Mouse (Mus musculus) right cerebral cortex, postnatal 36 days (tissue): ENCODE data around the gene Ttc36.
A peak's percentile ranks its signal among the peaks of the same experiment; 100 is the strongest.
"Not testable (repeated sequence)": the region's sequence is repeated elsewhere in the genome, so short reads cannot be mapped to it uniquely, and the experiment has no call there.

Experiments
- DNase-seq, 2 experiments: peaks; one replicate each; pipeline ENCODE4 v3.0.0; 2022; ENCODE audit warnings: low spot score in 2 of 2, mixed read lengths in 1 of 2

Ttc36 gene

GRCm38 (mm10) chr9:44772750-44773651 is 29.9 kb downstream of the Ttc36 start:
- DNase-seq: peak; percentile 87 to 90

GRCm38 (mm10) chr9:44772392-44772749 is 30.5 kb downstream of the Ttc36 start:
- no peak for DNase-seq

DNA sequence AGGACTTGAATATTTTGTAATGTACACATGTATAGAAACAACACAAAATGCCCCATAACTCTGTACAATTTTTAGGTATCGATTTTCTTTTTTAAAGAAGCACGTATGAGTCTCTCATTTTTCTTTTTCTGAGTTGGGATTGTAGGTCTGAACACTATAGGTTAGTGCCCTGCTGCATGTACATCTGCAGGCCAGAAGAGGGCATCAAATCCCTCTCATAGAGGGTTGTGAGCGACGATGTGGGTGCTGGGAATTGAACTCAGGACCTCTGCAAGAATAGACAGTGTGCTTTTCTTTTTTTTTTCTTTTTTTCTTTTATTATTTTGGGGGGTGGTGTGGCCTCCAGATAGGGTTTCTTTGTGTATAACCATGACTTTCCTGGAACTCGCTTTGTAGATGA is 31.5 kb downstream of the Ttc36 start:
- DNase-seq: no peak

GRCm38 (mm10) chr9:44768029-44768394 is 34.9 kb downstream of the Ttc36 start:
- DNase-seq: not testable (repeated sequence)

DNA sequence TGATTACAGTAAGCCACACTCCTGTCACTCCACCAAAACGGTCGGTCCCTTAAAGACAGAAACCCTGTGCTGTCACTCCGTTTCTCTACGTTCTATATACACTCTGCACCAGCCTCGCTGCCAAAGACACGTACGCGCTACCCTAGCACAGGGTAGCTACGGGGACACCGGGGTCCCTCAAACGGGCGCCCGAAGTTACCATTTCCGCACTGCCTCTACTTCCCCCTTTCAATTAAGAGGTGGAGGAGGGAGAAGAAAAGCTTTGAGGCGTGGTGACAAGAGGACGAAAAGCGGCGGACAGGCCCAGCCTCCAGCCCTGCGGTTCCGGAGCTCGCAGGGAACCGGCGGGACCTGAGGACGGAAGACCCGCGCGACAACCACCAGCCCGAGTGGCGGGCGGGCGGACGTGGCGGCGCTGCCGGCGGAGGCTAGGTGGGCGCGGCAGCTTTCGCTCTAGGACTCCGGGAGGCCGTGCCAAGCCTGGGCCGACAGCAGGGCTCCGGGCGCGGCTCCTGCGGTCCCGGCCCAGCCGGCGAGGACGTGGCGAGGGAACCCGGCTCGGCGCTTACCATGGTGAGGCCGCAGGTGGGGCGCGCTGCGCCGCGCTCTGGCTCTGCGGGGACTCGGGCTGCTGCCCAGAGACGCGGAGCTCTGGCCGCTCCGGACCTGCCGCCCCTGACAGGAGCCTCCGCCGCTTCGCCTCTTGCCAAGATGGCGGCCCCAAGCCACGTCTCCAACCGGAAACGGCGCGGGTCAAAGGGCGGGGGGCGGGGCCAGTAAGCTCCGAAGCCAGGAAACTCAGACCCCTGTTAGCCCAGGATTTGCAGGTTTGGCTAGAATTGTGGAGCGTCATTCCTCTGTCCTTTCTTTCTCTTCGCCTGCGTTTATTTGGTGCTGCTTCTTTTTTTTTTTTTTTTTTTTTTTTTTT is 35.5 kb downstream of the Ttc36 start, which contains the start of the genes Arcn1 and Ift46:
TSS of gene Arcn1 (minus strand) at position 745 of the 928 bp plus-strand sequence.
TSS of gene Ift46 (plus strand) at position 808 of the 928 bp plus-strand sequence.
- DNase-seq: peak; percentile 67 to 70

- no peak for DNase-seq
Measured at GRCm38 (mm10) chr9:44760873-44761272, 42.0 kb downstream of the Ttc36 start.
